Mouse (Mus musculus) CH12.LX (cell line): ENCODE data around the gene Ddx43.

Experiments used
- CTCF ChIP-seq, 2 experiments: IDR thresholded peaks in 1 of 2; conservative IDR thresholded peaks in 1 of 2; 2 replicates each; pipeline ENCODE4 v1.5.1; 2011 to 2012; ENCODE audit warnings: low read depth in 2 of 2, low read length in 2 of 2, improper control_type of control experiment in 1 of 2, inconsistent platforms in 1 of 2, mild to moderate bottlenecking in 1 of 2, moderate library complexity in 1 of 2
- POLR2AphosphoS2 ChIP-seq: IDR thresholded peaks from 2 replicates; pipeline ENCODE4 v1.6.1; 2011; ENCODE audit warnings: low read depth, low read length, improper control_type of control experiment

DNA sequence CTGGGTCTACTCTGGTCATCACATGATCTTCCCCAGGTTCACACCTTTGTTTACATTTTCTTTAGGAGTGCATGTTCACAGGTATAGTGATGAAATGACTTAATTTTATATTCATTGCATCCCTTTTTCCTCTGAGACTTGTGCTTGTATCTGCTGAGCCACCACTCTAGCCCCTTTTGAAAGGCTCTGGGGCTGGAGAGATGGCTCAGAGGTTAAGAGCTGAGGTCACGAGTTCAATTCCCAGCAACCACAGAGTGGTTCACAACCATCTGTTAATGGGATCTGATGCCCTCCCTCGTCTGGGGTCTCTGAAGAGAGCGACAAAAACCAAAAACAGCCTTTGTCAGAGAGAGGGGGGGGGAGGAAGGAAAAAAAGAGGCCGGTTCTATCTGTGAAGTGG lies 20.1 kb upstream of the Ddx43 start:
- TF ChIP-seq CTCF (conservative IDR thresholded peaks at IDR 0.05 in 1 of 2, IDR thresholded peaks at IDR 0.05 in 1 of 2; ENCODE audit: low read depth in 2 of 2, low read length in 2 of 2) (no peak), POLR2AphosphoS2 (no peak)
